Mouse (Mus musculus) ES-E14 (cell line): ENCODE measurements around the gene Hoxa3. TPM values are rescaled to one million over a fixed set of nuclear protein-coding genes. Genes with fewer than 3 reads are reported as not detected.

Source experiments
- DNase-seq: peaks from one replicate; pipeline ENCODE4 v3.0.0-alpha.2; 2013; ENCODE audit warnings: low read depth, low spot score
- H3K27ac ChIP-seq: 2 replicates; pipeline ENCODE4 v1.5.1; 2012; ENCODE audit warnings: low read depth, mild to moderate bottlenecking, low read length, moderate library complexity, mixed read lengths; ENCODE audit not compliant: poor library complexity, insufficient read depth, severe bottlenecking
- H3K36me3 ChIP-seq: 2 replicates; pipeline ENCODE4 v1.6.1; 2012; ENCODE audit warnings: mild to moderate bottlenecking, low read length, moderate library complexity, mixed read lengths; ENCODE audit not compliant: control insufficient read depth, poor library complexity, insufficient read depth, severe bottlenecking
- H3K4me1 ChIP-seq, 2 experiments: fragments of 150-350 bp in 1 of 2; sonication (generic) in 1 of 2; 2 replicates each; pipeline ENCODE4 v1.6.1; 2012; ENCODE audit warnings: low read length in 2 of 2, mild to moderate bottlenecking in 1 of 2, mixed read lengths in 1 of 2; ENCODE audit not compliant: control insufficient read depth in 2 of 2, insufficient read depth in 2 of 2, poor library complexity in 1 of 2
- H3K4me3 ChIP-seq, 2 experiments: fragments of 150-350 bp in 1 of 2; sonication (generic) in 1 of 2; 2 replicates each; pipeline ENCODE4 v1.5.1; 2012; ENCODE audit warnings: low read length in 2 of 2, low read depth in 1 of 2, mild to moderate bottlenecking in 1 of 2, mixed read lengths in 1 of 2; ENCODE audit not compliant: insufficient read depth in 1 of 2, poor library complexity in 1 of 2, severe bottlenecking in 1 of 2
- H3K9ac ChIP-seq: 2 replicates; pipeline ENCODE4 v1.6.1; 2012; ENCODE audit warnings: low read depth, mild to moderate bottlenecking, low read length, mixed read lengths; ENCODE audit not compliant: poor library complexity, insufficient read depth, severe bottlenecking
- H3K9me3 ChIP-seq: fragments of 150-350 bp; sonication (generic); 2 replicates; pipeline ENCODE4 v1.6.1; 2012; ENCODE audit warnings: low read depth, mild to moderate bottlenecking, low read length; ENCODE audit not compliant: control insufficient read depth, insufficient read depth
- CHD2 ChIP-seq: IDR thresholded peaks from 2 replicates; pipeline ENCODE4 v1.6.1; 2014; ENCODE audit warnings: mild to moderate bottlenecking, low read depth, low read length, inconsistent platforms
- HCFC1 ChIP-seq: IDR thresholded peaks from 2 replicates; pipeline ENCODE4 v1.6.1; 2012; ENCODE audit warnings: low read length, inconsistent platforms, borderline replicate concordance; ENCODE audit not compliant: insufficient read depth
- MAFK ChIP-seq: IDR thresholded peaks from 2 replicates; pipeline ENCODE4 v1.6.1; 2014; ENCODE audit warnings: mild to moderate bottlenecking, low read depth, low read length, inconsistent platforms; ENCODE audit not compliant: insufficient read depth
- ZC3H11A ChIP-seq: IDR thresholded peaks from 2 replicates; pipeline ENCODE4 v1.6.1; 2012; ENCODE audit warnings: low read depth, mild to moderate bottlenecking, inconsistent platforms, low read length, borderline replicate concordance
- ZNF384 ChIP-seq: IDR thresholded peaks from 2 replicates; pipeline ENCODE4 v1.6.1; 2012; ENCODE audit warnings: low read depth, low read length, inconsistent platforms
- in situ Hi-C, 2 experiments: fragments of 600-800 bp; cut with MboI; formaldehyde crosslinking; loops; one replicate each; pipeline ENCODE4 v1.15.1; 2025; ENCODE audit warnings: low sequenced_read_pairs in 2 of 2, inconsistent platforms in 1 of 2; ENCODE audit not compliant: unreplicated experiment in 2 of 2
- total RNA-seq: library from RNA; depleted of rRNA; stranded (reverse); fragments of 300-350 nt; gene quantifications from 2 replicates; pipeline ENCODE4 v1.2.3, GENCODE M21; 2012

Hoxa3 gene
- total RNA-seq, 1 experiment: 0.27 TPM

GRCm38 (mm10) chr6:52170166-52170897 lies 42.8 kb downstream of the Hoxa3 start:
- H3K36me3 ChIP-seq: no peaks in the 10 kb centered on the region
- no peak overlapping the region for H3K9ac ChIP-seq
- H3K27ac ChIP-seq: no peak overlapping the region
- no peak for DNase-seq
- H3K4me3 ChIP-seq: peak overlapping the region in 1 of 2 experiments; percentile 32; a peak in 1 of 4 replicates
- in situ Hi-C loops: loop anchor here in 1 of 2 experiments (10.0 kb wide), 1 partner anchor 144 kb away; the partner anchor contains the start of gene Evx1
- peaks cover 0 to 3% of the 10 kb centered on the region in 2 experiments; a peak in 1 of 4 replicates for H3K4me1 ChIP-seq
- no peaks in the 10 kb centered on the region for H3K9me3 ChIP-seq
- TF ChIP-seq HCFC1 (no peak), CHD2 (no peak), MAFK (no peak), ZC3H11A (no peak), ZNF384 (no peak)

GRCm38 (mm10) chr6:52169499-52170165 lies 43.5 kb downstream of the Hoxa3 start:
- DNase-seq: no peak
- in situ Hi-C loops: loop anchor here (10.0 kb wide), 3 partner anchors 55 to 995 kb away; partner anchors contain the start of genes Evx1 (in 2 of the 2) and Hoxa7 (in 2 of the 2)
- TF ChIP-seq HCFC1 (no peak), ZC3H11A (no peak), ZNF384 (no peak), CHD2 (no peak), MAFK (no peak)
- Histone ChIP-seq H3K9me3 (no peaks in the 10 kb centered on the region), H3K27ac (no peak overlapping the region), H3K9ac (no peak overlapping the region), H3K36me3 (no peaks in the 10 kb centered on the region), H3K4me1 (peaks cover 0 to 4% of the 10 kb centered on the region in 2 experiments; a peak in 1 of 4 replicates), H3K4me3 (no peak overlapping the region)

GRCm38 (mm10) chr6:52168191-52169055 lies 44.7 kb downstream of the Hoxa3 start:
- no peaks in the 10 kb centered on the region for H3K36me3 ChIP-seq

GRCm38 (mm10) chr6:52167736-52168161 lies 45.4 kb downstream of the Hoxa3 start:
- H3K36me3 ChIP-seq: no peaks in the 10 kb centered on the region
- H3K9ac ChIP-seq: no peak overlapping the region
- TF ChIP-seq HCFC1 (no peak), ZC3H11A (no peak), ZNF384 (no peak), MAFK (no peak), CHD2 (no peak)
- H3K27ac ChIP-seq: no peak overlapping the region
- peaks cover 0 to 9% of the 10 kb centered on the region in 2 experiments; a peak in 1 of 4 replicates for H3K4me1 ChIP-seq
- DNase-seq: no peak
- no peaks in the 10 kb centered on the region for H3K9me3 ChIP-seq
- H3K4me3 ChIP-seq: no peak overlapping the region
- in situ Hi-C loops: loop anchor here (10.0 kb wide), 3 partner anchors 57 to 993 kb away; partner anchors contain the start of genes Hoxa7 (in 2 of the 2) and Evx1 (in 1 of the 2)

More at GRCm38 (mm10) chr6:52168191-52169055, 44.7 kb downstream of the Hoxa3 start:
- in situ Hi-C loops: loop anchor here (10.0 kb wide), 3 partner anchors 56 to 994 kb away; partner anchors contain the start of genes Hoxa7 (in 2 of the 2) and Evx1 (in 1 of the 2)
- no peak overlapping the region for H3K27ac ChIP-seq
- no peaks in the 10 kb centered on the region for H3K9me3 ChIP-seq
- TF ChIP-seq MAFK: no peak
- no peak for TF ChIP-seq CHD2
- no peak for TF ChIP-seq ZC3H11A
- TF ChIP-seq ZNF384: no peak
- TF ChIP-seq HCFC1: no peak
- no peak for DNase-seq
- peaks cover 0 to 6% of the 10 kb centered on the region in 2 experiments; a peak in 1 of 4 replicates for H3K4me1 ChIP-seq
- H3K4me3 ChIP-seq: no peak overlapping the region
- H3K9ac ChIP-seq: no peak overlapping the region
